Mouse (Mus musculus) ES-E14 (cell line): ENCODE data around the gene Tnnc1.

ENCODE experiments used
- MAFK ChIP-seq: IDR thresholded peaks from 2 replicates; pipeline ENCODE4 v1.6.1; 2014; ENCODE audit warnings: mild to moderate bottlenecking, low read depth, low read length, inconsistent platforms; ENCODE audit not compliant: insufficient read depth
- ZC3H11A ChIP-seq: IDR thresholded peaks from 2 replicates; pipeline ENCODE4 v1.6.1; 2012; ENCODE audit warnings: low read depth, mild to moderate bottlenecking, inconsistent platforms, low read length, borderline replicate concordance
- ZNF384 ChIP-seq: IDR thresholded peaks from 2 replicates; pipeline ENCODE4 v1.6.1; 2012; ENCODE audit warnings: low read depth, low read length, inconsistent platforms

DNA sequence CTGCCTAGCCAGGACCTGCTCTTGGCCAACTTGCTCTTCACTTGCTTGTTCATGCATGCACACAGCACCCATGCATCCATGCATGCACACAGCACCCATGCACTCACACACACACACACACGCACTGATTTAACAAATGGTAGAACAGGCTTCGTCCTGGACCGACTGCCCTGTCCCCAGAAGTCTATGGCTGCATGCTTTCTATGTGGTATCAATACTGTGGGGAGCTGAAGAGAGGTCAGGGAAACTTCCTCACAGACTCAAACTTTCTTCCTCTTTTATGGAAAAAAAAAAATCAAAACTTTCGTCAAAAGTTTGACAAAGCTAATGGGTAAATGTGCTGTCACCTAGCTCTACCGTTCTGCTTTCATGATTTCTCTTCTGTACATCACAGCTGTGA is 24.6 kb upstream of the Tnnc1 start:
- TF ChIP-seq MAFK (no peak), ZC3H11A (no peak), ZNF384 (no peak)
